Mouse (Mus musculus): ENCODE data around the gene Il1rl1. TPM values are rescaled to one million over a fixed set of nuclear protein-coding genes. Genes with fewer than 3 reads are reported as not detected.

The Il1rl1 gene
- total and polyA plus RNA-seq, 3 experiments = 0.35 to 1.8 (median 1.1) TPM

DNA sequence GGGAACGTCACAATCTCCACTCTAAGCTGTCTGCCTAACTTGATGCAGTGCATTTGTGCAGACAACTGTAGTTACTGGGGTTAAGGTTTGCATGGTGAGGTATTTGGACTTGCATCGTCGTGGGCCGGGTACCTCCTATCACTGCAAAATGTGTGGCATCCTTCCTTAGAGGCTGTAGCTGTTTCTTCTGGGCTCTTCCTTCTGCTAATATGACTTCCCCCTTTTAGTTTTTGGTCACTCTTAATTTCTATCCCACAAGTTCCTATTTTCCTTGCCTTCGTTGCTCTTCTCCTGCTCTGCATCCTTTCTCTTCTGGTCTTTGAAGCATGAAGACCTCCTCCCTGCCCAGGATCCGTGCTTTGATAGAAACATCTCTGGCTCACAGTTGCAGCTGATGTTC, 36.8 kb upstream of the Il1rl1 start:
- H3K79me2 ChIP-seq (replicated peaks; ENCODE audit: control insufficient read depth, insufficient read depth, low read length) = no peaks in the 10 kb centered on the region
- no peak overlapping the region for H3K9ac ChIP-seq (ENCODE audit: low read depth, low read length)
- H3K36me3 ChIP-seq (ENCODE audit: control insufficient read depth, insufficient read depth, low read length) = no peaks in the 10 kb centered on the region
- TF ChIP-seq CTCF (IDR thresholded peaks at IDR 0.05) = no peak
- TF ChIP-seq EP300 (IDR thresholded peaks at IDR 0.05; ENCODE audit: insufficient read depth, low read depth, low read length) = no peak
- no peak for TF ChIP-seq POLR2A (IDR thresholded peaks at IDR 0.05; ENCODE audit: insufficient read depth, low read depth, low read length)
- no peak overlapping the region for H3K27ac ChIP-seq
- DNase-seq = no peak
- 79% methylated on average over 6 of the region's 6 CpGs for WGBS
- no peaks in the 10 kb centered on the region for H3K4me1 ChIP-seq (ENCODE audit: control insufficient read depth, insufficient read depth, low read length)
- no peaks in the 10 kb centered on the region for H3K27me3 ChIP-seq (ENCODE audit: control insufficient read depth, insufficient read depth, low read length)
- intact Hi-C loops (cut with DNase I) = no loop called here
- no peak overlapping the region for H3K4me3 ChIP-seq

DNA sequence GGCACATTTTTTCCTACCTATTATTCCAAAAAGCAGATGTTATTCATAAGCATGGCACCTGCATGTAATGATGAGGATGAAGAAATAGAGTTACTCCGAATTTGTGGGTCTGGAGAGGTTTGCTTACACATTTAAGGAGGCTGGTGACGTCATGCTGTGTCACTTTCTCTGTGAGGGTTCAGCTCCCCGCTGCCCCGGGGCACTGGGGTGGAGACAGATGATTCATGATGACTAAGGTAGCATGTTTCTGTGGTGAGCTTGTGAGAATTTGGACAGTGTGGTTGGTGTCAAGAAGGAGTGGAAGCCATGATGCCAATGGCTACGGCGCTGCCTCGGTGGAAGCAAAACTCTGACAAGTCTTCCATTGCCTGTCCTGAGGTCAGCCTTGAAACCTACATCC, 36.2 kb upstream of the Il1rl1 start:
- no peak for TF ChIP-seq POLR2A (IDR thresholded peaks at IDR 0.05; ENCODE audit: insufficient read depth, low read depth, low read length)
- no peak for TF ChIP-seq EP300 (IDR thresholded peaks at IDR 0.05; ENCODE audit: insufficient read depth, low read depth, low read length)
- no peak for TF ChIP-seq CTCF (IDR thresholded peaks at IDR 0.05)
- H3K36me3 ChIP-seq (ENCODE audit: control insufficient read depth, insufficient read depth, low read length) = no peaks in the 10 kb centered on the region
- H3K79me2 ChIP-seq (replicated peaks; ENCODE audit: control insufficient read depth, insufficient read depth, low read length) = no peaks in the 10 kb centered on the region
- intact Hi-C loops (cut with DNase I) = no loop called here
- no peak for DNase-seq
- H3K27ac ChIP-seq = no peak overlapping the region
- H3K27me3 ChIP-seq (ENCODE audit: control insufficient read depth, insufficient read depth, low read length) = no peaks in the 10 kb centered on the region
- H3K4me3 ChIP-seq = no peak overlapping the region
- H3K9ac ChIP-seq (ENCODE audit: low read depth, low read length) = no peak overlapping the region
- H3K4me1 ChIP-seq (ENCODE audit: control insufficient read depth, insufficient read depth, low read length) = no peaks in the 10 kb centered on the region
- WGBS = 80% methylated on average over 7 of the region's 7 CpGs

DNA sequence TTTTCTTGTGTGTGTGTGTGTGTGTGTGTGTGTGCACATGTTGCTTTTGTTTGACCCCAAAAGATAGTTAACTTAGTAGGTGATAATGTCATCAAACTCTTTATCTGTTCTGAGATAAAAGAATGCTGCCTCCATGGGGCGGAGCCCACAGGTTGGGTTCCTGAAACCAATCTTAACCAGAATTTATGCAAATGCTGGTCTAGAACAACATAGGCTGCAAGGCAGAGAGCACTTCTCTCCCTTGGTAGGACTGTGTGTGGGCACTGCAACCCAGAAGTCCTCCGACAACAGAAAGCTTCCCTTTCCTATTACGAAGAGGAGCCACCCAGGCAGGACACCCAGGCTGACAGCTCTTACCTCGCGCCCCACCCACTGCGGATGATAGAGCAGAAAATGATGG, 29.7 kb upstream of the Il1rl1 start:
- TF ChIP-seq CTCF (IDR thresholded peaks at IDR 0.05) (no peak), EP300 (IDR thresholded peaks at IDR 0.05; ENCODE audit: insufficient read depth, low read depth, low read length) (no peak), POLR2A (IDR thresholded peaks at IDR 0.05; ENCODE audit: insufficient read depth, low read depth, low read length) (no peak)
- H3K27ac ChIP-seq = no peak overlapping the region
- intact Hi-C loops (cut with DNase I) = no loop called here
- no peaks in the 10 kb centered on the region for H3K36me3 ChIP-seq (ENCODE audit: control insufficient read depth, insufficient read depth, low read length)
- no peaks in the 10 kb centered on the region for H3K4me1 ChIP-seq (ENCODE audit: control insufficient read depth, insufficient read depth, low read length)
- H3K4me3 ChIP-seq = no peak overlapping the region
- H3K79me2 ChIP-seq (replicated peaks; ENCODE audit: control insufficient read depth, insufficient read depth, low read length) = no peaks in the 10 kb centered on the region
- H3K9ac ChIP-seq (ENCODE audit: low read depth, low read length) = no peak overlapping the region
- WGBS = 88% methylated on average over 6 of the region's 6 CpGs
- no peaks in the 10 kb centered on the region for H3K27me3 ChIP-seq (ENCODE audit: control insufficient read depth, insufficient read depth, low read length)
- no peak for DNase-seq

DNA sequence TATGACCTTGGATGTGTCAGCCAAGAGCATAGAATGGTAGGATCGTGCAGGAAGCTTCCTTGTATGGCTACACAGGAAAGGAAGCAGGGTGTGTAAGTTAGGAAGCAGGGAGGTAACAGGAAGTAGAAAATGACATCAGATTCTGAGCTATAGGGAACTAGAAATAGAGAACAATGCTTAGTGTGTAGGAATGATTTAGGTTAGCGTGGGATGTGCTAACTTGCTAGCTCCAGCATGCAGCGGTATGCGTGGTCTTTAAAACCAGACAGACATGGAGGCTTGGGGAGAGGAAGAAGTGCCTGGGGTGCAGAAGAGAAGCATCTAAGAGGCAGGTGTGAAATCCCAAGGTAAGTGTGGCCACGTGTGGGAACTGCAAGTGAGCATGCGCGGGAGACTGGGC, 24.7 kb upstream of the Il1rl1 start:
- Histone ChIP-seq H3K27ac (no peak overlapping the region), H3K4me3 (no peak overlapping the region), H3K79me2 (replicated peaks; ENCODE audit: control insufficient read depth, insufficient read depth, low read length) (no peaks in the 10 kb centered on the region), H3K9ac (ENCODE audit: low read depth, low read length) (no peak overlapping the region), H3K36me3 (ENCODE audit: control insufficient read depth, insufficient read depth, low read length) (no peaks in the 10 kb centered on the region), H3K4me1 (ENCODE audit: control insufficient read depth, insufficient read depth, low read length) (no peaks in the 10 kb centered on the region), H3K27me3 (ENCODE audit: control insufficient read depth, insufficient read depth, low read length) (no peaks in the 10 kb centered on the region)
- WGBS = 50% methylated on average over 7 of the region's 7 CpGs
- DNase-seq = peak; percentile 28 to 32
- intact Hi-C loops (cut with DNase I) = no loop called here
- no peak for TF ChIP-seq EP300 (IDR thresholded peaks at IDR 0.05; ENCODE audit: insufficient read depth, low read depth, low read length)
- TF ChIP-seq POLR2A (IDR thresholded peaks at IDR 0.05; ENCODE audit: insufficient read depth, low read depth, low read length) = no peak
- TF ChIP-seq CTCF (IDR thresholded peaks at IDR 0.05) = no peak

DNA sequence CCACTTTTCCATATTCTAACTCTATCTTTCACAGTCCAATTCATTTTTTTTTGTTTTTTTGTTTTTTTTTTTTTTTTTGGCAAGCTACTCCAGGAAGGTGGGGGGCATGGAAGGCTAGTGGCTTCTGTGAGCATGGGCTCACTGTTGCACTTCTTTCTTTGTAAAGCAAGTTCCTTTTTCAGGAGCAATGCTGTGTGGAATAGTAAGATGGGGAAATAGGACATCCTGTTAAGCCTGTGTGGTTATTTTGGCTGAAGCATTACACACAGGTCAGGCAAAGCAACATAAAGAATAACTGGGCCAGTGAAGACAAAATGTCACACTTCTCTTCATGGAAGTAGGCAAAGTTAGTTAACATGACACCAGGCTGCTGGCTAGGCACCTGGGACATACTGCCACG, 19.5 kb upstream of the Il1rl1 start:
- Histone ChIP-seq H3K4me1 (ENCODE audit: control insufficient read depth, insufficient read depth, low read length) (no peaks in the 10 kb centered on the region; the same call in 1 of the 2 replicates), H3K79me2 (replicated peaks; ENCODE audit: control insufficient read depth, insufficient read depth, low read length) (no peaks in the 10 kb centered on the region), H3K36me3 (ENCODE audit: control insufficient read depth, insufficient read depth, low read length) (no peaks in the 10 kb centered on the region), H3K4me3 (no peak overlapping the region), H3K9ac (ENCODE audit: low read depth, low read length) (no peak overlapping the region), H3K27ac (no peak overlapping the region), H3K27me3 (ENCODE audit: control insufficient read depth, insufficient read depth, low read length) (0 out of 2 replicates have a peak, but pooled peaks cover 2% of the 10 kb centered on the region)
- DNase-seq = no peak
- 55% methylated on average over 1 of the region's 1 CpGs for WGBS
- intact Hi-C loops (cut with DNase I) = no loop called here
- TF ChIP-seq CTCF (IDR thresholded peaks at IDR 0.05) (no peak), EP300 (IDR thresholded peaks at IDR 0.05; ENCODE audit: insufficient read depth, low read depth, low read length) (no peak), POLR2A (IDR thresholded peaks at IDR 0.05; ENCODE audit: insufficient read depth, low read depth, low read length) (no peak)

DNA sequence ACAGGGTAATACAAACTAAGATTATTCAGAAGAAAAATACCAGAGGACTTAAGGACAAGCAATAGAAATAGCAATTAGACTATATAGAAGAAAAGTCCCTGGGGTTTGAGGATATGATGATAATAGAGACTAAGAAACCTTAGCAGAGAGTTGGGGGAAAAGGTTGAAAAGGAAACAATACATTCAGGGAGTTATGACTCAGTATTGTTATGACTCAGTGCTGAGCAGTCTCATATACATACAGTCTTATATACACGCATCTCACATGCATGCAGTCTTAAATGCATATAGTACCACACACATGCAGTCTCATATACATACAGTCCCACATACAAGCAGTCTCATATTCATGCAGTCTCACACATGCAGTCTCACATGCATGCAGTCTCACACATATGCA, 16.3 kb upstream of the Il1rl1 start:
- H3K4me1 ChIP-seq (ENCODE audit: control insufficient read depth, insufficient read depth, low read length) = no peaks in the 10 kb centered on the region; the same call in 1 of the 2 replicates
- no peak for DNase-seq
- H3K27ac ChIP-seq = no peak overlapping the region
- no peaks in the 10 kb centered on the region for H3K36me3 ChIP-seq (ENCODE audit: control insufficient read depth, insufficient read depth, low read length)
- no peak for TF ChIP-seq CTCF (IDR thresholded peaks at IDR 0.05)
- no peak for TF ChIP-seq EP300 (IDR thresholded peaks at IDR 0.05; ENCODE audit: insufficient read depth, low read depth, low read length)
- TF ChIP-seq POLR2A (IDR thresholded peaks at IDR 0.05; ENCODE audit: insufficient read depth, low read depth, low read length) = no peak
- intact Hi-C loops (cut with DNase I) = no loop called here
- H3K27me3 ChIP-seq (ENCODE audit: control insufficient read depth, insufficient read depth, low read length) = 0 out of 2 replicates have a peak, but pooled peaks cover 2% of the 10 kb centered on the region
- WGBS = 93% methylated on average over 1 of the region's 1 CpGs
- H3K9ac ChIP-seq (ENCODE audit: low read depth, low read length) = no peak overlapping the region
- no peaks in the 10 kb centered on the region for H3K79me2 ChIP-seq (replicated peaks; ENCODE audit: control insufficient read depth, insufficient read depth, low read length)
- no peak overlapping the region for H3K4me3 ChIP-seq

Measured in heart, adult 2 months (tissue).